In the genomic region with DNA sequence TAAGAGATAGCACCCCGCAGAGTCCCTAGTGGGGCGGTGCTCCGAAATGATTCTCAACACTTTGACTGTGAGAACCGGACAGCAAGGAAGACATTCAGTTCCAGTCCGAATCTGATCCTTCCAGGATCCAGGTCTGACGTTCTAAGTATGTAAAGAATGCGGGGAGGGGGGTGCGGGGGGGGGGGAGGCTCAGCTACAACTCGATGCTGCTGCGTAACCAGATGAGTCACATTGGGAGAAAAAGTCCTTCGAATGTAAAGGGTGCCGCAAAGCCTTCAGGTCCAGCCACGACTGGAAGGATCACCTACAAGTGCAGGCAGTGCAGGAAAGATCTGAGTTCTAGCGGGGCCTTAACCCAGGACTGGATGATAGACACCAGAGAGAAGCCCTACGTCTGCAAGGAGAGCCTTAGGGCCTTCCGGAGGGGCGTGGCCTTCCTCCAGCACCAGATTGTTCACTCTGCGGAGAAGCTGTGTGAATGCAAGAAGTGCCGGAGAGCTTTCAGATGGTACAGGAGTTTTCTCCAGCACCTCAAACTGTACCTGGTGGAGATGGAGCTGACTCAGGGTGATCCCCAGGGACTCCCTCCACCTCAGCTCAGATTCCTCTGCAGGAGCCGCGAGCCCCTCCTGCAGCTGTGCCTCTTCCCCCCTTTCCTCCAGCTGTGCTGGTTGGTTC, we compare ENCODE assay signal across 8 mouse cellular contexts. TPM values are rescaled to one million over a fixed set of nuclear protein-coding genes. Genes with fewer than 3 reads are reported as not detected.
A peak's percentile ranks its signal among the peaks of the same experiment; 100 is the strongest.
DNase-seq lines count a peak whose midpoint lies in the region; ATAC-seq and TF ChIP-seq lines count a peak whose summit lies in the region.

No protein-coding gene starts in this region.

- peak overlapping the region; percentile 47 for H3K9ac ChIP-seq in intestine, embryonic 14.5 days (ENCODE audit: low read length)
- H3K9ac ChIP-seq in liver, embryonic 14.5 days (replicated peaks), result no peak overlapping the region

- no peaks in the 10 kb centered on the region for H3K9me3 ChIP-seq in intestine, embryonic 14.5 days (ENCODE audit: control insufficient read depth, low read length)
- no peaks in the 10 kb centered on the region for H3K9me3 ChIP-seq in liver, embryonic 14.5 days (ENCODE audit: control insufficient read depth, low read length)

- peak overlapping the region; percentile 62 for H3K27ac ChIP-seq in intestine, embryonic 14.5 days (ENCODE audit: low read depth)
- no peak overlapping the region for H3K27ac ChIP-seq in liver, embryonic 14.5 days

- no peaks in the 10 kb centered on the region for H3K27me3 ChIP-seq in intestine, embryonic 14.5 days (replicated peaks; ENCODE audit: control insufficient read depth, insufficient read depth, low read length)
- H3K27me3 ChIP-seq in liver, embryonic 14.5 days (ENCODE audit: control insufficient read depth, insufficient read depth, low read length), result no peaks in the 10 kb centered on the region

- DNase-seq in cerebellum, adult 9-11 months, result peak; percentile 31
- DNase-seq in cerebellum, postnatal 25 days, result no peak
- DNase-seq in brain, embryonic 14.5 days (ENCODE audit: low read depth), result peak; percentile 60
- peak; percentile 35 for DNase-seq in gastrocnemius, postnatal 25 days
- DNase-seq in intestine, embryonic 14.5 days (ENCODE audit: low spot score), result peak; percentile 90
- no peak for DNase-seq in liver, embryonic 14.5 days (ENCODE audit: low read depth in 3 of 3, low spot score in 3 of 3)
- DNase-seq in neural tube, embryonic 10.5 days (ENCODE audit: extremely low spot score, low spot score), result peak; percentile 67
- DNase-seq in thymus, postnatal 14 days, result peak; percentile 80

- no peak for TF ChIP-seq EP300 in liver, embryonic 14.5 days (IDR thresholded peaks at IDR 0.05; ENCODE audit: low read depth)

- peak overlapping the region; percentile 34 for H3K4me3 ChIP-seq in intestine, embryonic 14.5 days (ENCODE audit: low read depth, low read length)
- peak overlapping the region; percentile 31 to 53 for H3K4me3 ChIP-seq in liver, embryonic 14.5 days (ENCODE audit: insufficient read depth in 1 of 2, low read depth in 2 of 2, low read length in 2 of 2)

- peak overlapping the region; percentile 84 for H3K4me2 ChIP-seq in intestine, embryonic 14.5 days (ENCODE audit: low read length)
- peak overlapping the region; percentile 65 for H3K4me2 ChIP-seq in liver, embryonic 14.5 days (ENCODE audit: low read depth)

- TF ChIP-seq CTCF in brain, embryonic 14.5 days (IDR thresholded peaks at IDR 0.05; ENCODE audit: borderline replicate concordance, extremely low read depth, insufficient read depth, insufficient read length), result no peak
- TF ChIP-seq CTCF in liver, embryonic 14.5 days (IDR thresholded peaks at IDR 0.05; ENCODE audit: low read depth), result no peak

- ATAC-seq in intestine, embryonic 14.5 days (replicated peaks; ENCODE audit: low FRiP score, low TSS enrichment, low read depth), result peak; percentile 67
- ATAC-seq in liver, embryonic 14.5 days (ENCODE audit: insufficient read depth), result peak; percentile 60; the same call in 1 of the 2 replicates

- 13% methylated on average over 21 of the region's 21 CpGs for WGBS in intestine, embryonic 14.5 days
- 19% methylated on average over 21 of the region's 21 CpGs for WGBS in liver, embryonic 14.5 days (ENCODE audit: insufficient replicate concordance)

- H3K36me3 ChIP-seq in intestine, embryonic 14.5 days (ENCODE audit: control insufficient read depth, insufficient read depth, low read length), result no peaks in the 10 kb centered on the region
- H3K36me3 ChIP-seq in liver, embryonic 14.5 days (replicated peaks; ENCODE audit: control insufficient read depth, insufficient read depth, low read depth), result no peaks in the 10 kb centered on the region

- TF ChIP-seq POLR2A in brain, embryonic 14.5 days (IDR thresholded peaks at IDR 0.05; ENCODE audit: borderline replicate concordance, extremely low read depth, insufficient read depth, insufficient read length, poor library complexity, severe bottlenecking), result no peak

- peaks cover 16% of the 10 kb centered on the region for H3K4me1 ChIP-seq in intestine, embryonic 14.5 days (replicated peaks; ENCODE audit: control insufficient read depth, insufficient read depth, low read length)
- peaks cover 11 to 24% of the 10 kb centered on the region in 2 experiments; a peak in 3 of 4 replicates for H3K4me1 ChIP-seq in liver, embryonic 14.5 days (replicated peaks; ENCODE audit: control insufficient read depth in 2 of 2, insufficient read depth in 2 of 2, low read length in 1 of 2)

RNA-seq across cellular contexts. Expression of a gene that starts 10.8 kb away (rescaled TPM):
- 456 and 548 TPM in 2 replicates for polyA plus RNA-seq in brain, embryonic 14.5 days (2012; rRNA removed)
- total RNA-seq in gastrocnemius, postnatal 25 days (2021), result 100 to 1,000 TPM; 268 to 270 TPM
- polyA plus RNA-seq in intestine, embryonic 14.5 days (2014; fragmentation: Nextera tagmentation; extraction: Ambion mirVana), result 1,190 and 1,204 TPM in 2 replicates
- 248 and 556 TPM in 2 replicates for polyA plus RNA-seq in liver, embryonic 14.5 days (2012; rRNA removed)
- polyA plus RNA-seq in liver, embryonic 14.5 days (2014; fragmentation: Nextera tagmentation; extraction: Ambion mirVana), result 571 and 586 TPM in 2 replicates

RNA-seq across cellular contexts. Expression of a gene that starts 42.5 kb away (rescaled TPM):
- polyA plus RNA-seq in brain, embryonic 14.5 days (2012; rRNA removed), result 3.1 and 3.9 TPM in 2 replicates
- total RNA-seq in gastrocnemius, postnatal 25 days (2021), result not detected
- polyA plus RNA-seq in intestine, embryonic 14.5 days (2014; fragmentation: Nextera tagmentation; extraction: Ambion mirVana), result 3.3 and 4.0 TPM in 2 replicates
- polyA plus RNA-seq in liver, embryonic 14.5 days (2012; rRNA removed), result 0.01 and 0.02 TPM in 2 replicates
- polyA plus RNA-seq in liver, embryonic 14.5 days (2014; fragmentation: Nextera tagmentation; extraction: Ambion mirVana), result not detected in 2 replicates

Comparison
In these comparisons a context has a peak if more than half of its experiments do, and no peak if none do; other contexts are left out.
1. DNase-seq: peak in cerebellum, adult 9-11 months (single experiment), brain, embryonic 14.5 days (single experiment), gastrocnemius, postnatal 25 days (single experiment), intestine, embryonic 14.5 days (single experiment), neural tube, embryonic 10.5 days (single experiment) and thymus, postnatal 14 days (single experiment); none in cerebellum, postnatal 25 days (0 of 2) and liver, embryonic 14.5 days (0 of 3).